Comparison of ENCODE assay signal across 10 mouse cellular contexts in the genomic region with DNA sequence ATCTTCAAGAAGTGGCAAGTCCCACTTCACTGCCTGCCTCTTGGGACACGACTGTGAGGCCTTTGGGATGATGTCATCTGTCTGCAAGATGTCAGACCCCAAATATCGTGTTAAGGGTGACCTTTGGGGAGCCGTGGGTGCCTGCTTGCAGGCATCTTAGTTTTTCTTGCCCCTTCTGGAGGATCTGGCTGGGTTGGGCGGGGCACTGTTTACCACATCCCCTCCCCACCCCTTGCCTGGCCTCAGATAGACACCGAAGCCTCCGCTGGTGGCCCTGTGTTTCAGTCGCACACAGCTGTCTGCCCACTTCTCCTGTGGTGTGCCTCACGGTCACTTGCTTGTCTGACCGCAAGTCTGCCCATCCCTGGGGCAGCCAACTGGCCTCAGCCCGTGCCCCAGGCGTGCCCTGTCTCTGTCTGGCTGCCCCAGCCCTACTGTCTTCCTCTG. TPM values are rescaled to one million over a fixed set of nuclear protein-coding genes. Genes with fewer than 3 reads are reported as not detected.
DNase-seq lines count a peak whose midpoint lies in the region.
"Had no signal": no experiment of that assay in that cellular context is flagged by ENCODE, and none has a peak within 500 bp of the region (broad histone marks: within the 10 kb centered on the region; RNA-seq: fewer than 3 reads in every experiment).

A gene (plus strand): TSS at position 245 of the 447 bp plus-strand sequence.

- intact Hi-C loops in gastrocnemius, postnatal 14 days (cut with DNase I; ENCODE audit: low total_unique reads) = no loop called here
- intact Hi-C loops in gastrocnemius, postnatal 36 days (cut with DNase I) = no loop called here

- peak; percentile 26 for DNase-seq in gastrocnemius, postnatal 14 days
- DNase-seq in gastrocnemius, postnatal 36 days = no peak
- DNase-seq in right cerebral cortex, postnatal 10 days (ENCODE audit: low spot score in 2 of 2) = peak; percentile 52 to 65
- no peak for DNase-seq in right cerebral cortex, adult 2 months (ENCODE audit: low spot score in 2 of 2)
- DNase-seq in naive thymus-derived CD4-positive, alpha-beta T cell, adult 2 months (ENCODE audit: low read depth) = peak; percentile 73
- DNase-seq in thymus, postnatal 4 days = peak; percentile 85
- DNase-seq in ovary, postnatal 36 days (ENCODE audit: low spot score) = no peak
- DNase-seq in cerebellum, postnatal 36 days = no peak
- DNase-seq: adrenal gland, postnatal 25 days; heart, postnatal 10 days had no signal

RNA-seq across cellular contexts. Expression of the gene that starts here (rescaled TPM):
- under 1 TPM; 0.09 to 0.10 TPM for total RNA-seq in gastrocnemius, postnatal 14 days (2021)
- total RNA-seq in gastrocnemius, postnatal 36 days (2021) = under 1 TPM in 1 of 2 experiments, not detected in 1; 0.59 TPM

Comparison
In these comparisons a context has a peak if more than half of its experiments do, and no peak if none do; other contexts are left out.
1. DNase-seq: peak in right cerebral cortex, postnatal 10 days (2 of 2), naive thymus-derived CD4-positive, alpha-beta T cell, adult 2 months (single experiment) and thymus, postnatal 4 days (single experiment); none in gastrocnemius, postnatal 36 days (0 of 2), right cerebral cortex, adult 2 months (0 of 2), ovary, postnatal 36 days (single experiment) and cerebellum, postnatal 36 days (0 of 2).
2. Peak in DNase-seq in gastrocnemius, postnatal 14 days; RNA of the gene not detected or under 1 TPM.